In the genomic region with DNA sequence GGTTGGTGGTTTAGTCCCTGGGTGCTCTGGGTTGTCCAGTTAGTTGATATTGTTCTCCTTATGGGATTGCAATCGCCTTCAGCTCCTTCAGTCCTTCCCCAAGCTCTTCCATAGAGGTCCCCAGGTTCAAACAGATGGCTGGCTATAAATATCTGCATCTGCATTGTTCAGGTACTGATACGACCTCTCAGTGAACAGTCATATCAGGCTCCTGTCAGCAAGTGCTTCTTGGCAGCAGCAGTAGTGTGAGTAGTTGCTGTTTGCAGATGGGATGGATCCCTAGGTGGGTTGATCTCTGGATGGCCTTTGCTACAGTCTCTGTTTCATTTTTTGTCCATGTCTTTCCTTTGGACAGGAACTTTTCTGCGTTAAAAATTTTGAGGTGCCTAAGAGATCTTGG, we compare ENCODE assay signal across 24 mouse cellular contexts.
DNase-seq lines count a peak whose midpoint lies in the region; ATAC-seq and TF ChIP-seq lines count a peak whose summit lies in the region.
"Had no signal": no experiment of that assay in that cellular context is flagged by ENCODE, and none has a peak within 500 bp of the region (broad histone marks: within the 10 kb centered on the region; RNA-seq: fewer than 3 reads in every experiment).

No protein-coding gene starts in this region.

- no peak overlapping the region for H3K4me3 ChIP-seq in heart, embryonic 11.5 days (ENCODE audit: low read depth, low read length)
- no peak overlapping the region for H3K4me3 ChIP-seq in heart, embryonic 14.5 days (ENCODE audit: control insufficient read depth in 1 of 2, insufficient read depth in 1 of 2, low read depth in 1 of 2, low read length in 2 of 2)
- no peak overlapping the region for H3K4me3 ChIP-seq in MEL (ENCODE audit: control insufficient read depth in 1 of 2, insufficient read depth in 1 of 2, low read depth in 2 of 2, low read length in 2 of 2)
- H3K4me3 ChIP-seq: forebrain, embryonic 10.5 days; forebrain, embryonic 13.5 days had no signal

- no peak overlapping the region for H3K27ac ChIP-seq in heart, embryonic 11.5 days (ENCODE audit: low read depth, low read length)
- no peak overlapping the region; a peak in 1 of 4 replicates for H3K27ac ChIP-seq in heart, embryonic 14.5 days (replicated peaks in 1 of 2; ENCODE audit: control insufficient read depth in 1 of 2, insufficient read depth in 1 of 2, low read depth in 2 of 2, low read length in 2 of 2)
- no peak overlapping the region for H3K27ac ChIP-seq in MEL (ENCODE audit: control insufficient read depth, low read depth, low read length)
- H3K27ac ChIP-seq: forebrain, embryonic 10.5 days; forebrain, embryonic 13.5 days; hindbrain, embryonic 14.5 days; hindbrain, postnatal 0 days had no signal

- intact Hi-C loops in heart, postnatal 10 days (cut with DNase I): no loop called here

- no peaks in the 10 kb centered on the region for H3K36me3 ChIP-seq in heart, embryonic 11.5 days (ENCODE audit: control insufficient read depth, insufficient read depth, low read length)
- H3K36me3 ChIP-seq in heart, embryonic 14.5 days (ENCODE audit: control insufficient read depth, insufficient read depth, low read length): no peaks in the 10 kb centered on the region
- no peaks in the 10 kb centered on the region for H3K36me3 ChIP-seq in MEL (ENCODE audit: control insufficient read depth in 1 of 2, insufficient read depth in 2 of 2, low read length in 2 of 2)
- H3K36me3 ChIP-seq: forebrain, embryonic 10.5 days had no signal

- ATAC-seq in heart, embryonic 11.5 days (replicated peaks; ENCODE audit: insufficient number of reproducible peaks, low FRiP score, low TSS enrichment): peak; percentile 67
- ATAC-seq in heart, embryonic 14.5 days (ENCODE audit: insufficient number of reproducible peaks, insufficient read depth, low FRiP score, low read depth): peak; percentile 73; the same call in 1 of the 2 replicates
- ATAC-seq in CD4-positive, CD25-positive, alpha-beta regulatory T cell, adult 4 months: no peak
- ATAC-seq: activated CD4-positive, CD25-positive, alpha-beta regulatory T cell, adult 4 months; forebrain, embryonic 13.5 days; forebrain, embryonic 16.5 days; hindbrain, postnatal 0 days; inflammation-experienced regulatory T-cells, adult 6 months; intestine, embryonic 16.5 days had no signal

- no peaks in the 10 kb centered on the region for H3K79me2 ChIP-seq in MEL (ENCODE audit: control insufficient read depth, insufficient read depth, low read length, poor library complexity)

- WGBS in heart, embryonic 11.5 days (ENCODE audit: insufficient replicate concordance): 41% methylated on average over 3 of the region's 3 CpGs
- 28% methylated on average over 3 of the region's 3 CpGs for WGBS in heart, embryonic 14.5 days

- TF ChIP-seq CTCF in MEL (IDR thresholded peaks at IDR 0.05 in 2 of 3, conservative IDR thresholded peaks at IDR 0.05 in 1 of 3; ENCODE audit: control insufficient read depth in 1 of 3, insufficient read depth in 1 of 3, low read depth in 2 of 3, low read length in 3 of 3, poor library complexity in 1 of 3, severe bottlenecking in 1 of 3): no peak

- TF ChIP-seq RAD21 in MEL (IDR thresholded peaks at IDR 0.05; ENCODE audit: low read depth, low read length): no peak

- 0 out of 4 replicates have a peak, but pooled peaks of 1 of the 2 experiments have one; percentile 17 for TF ChIP-seq EP300 in MEL (IDR thresholded peaks at IDR 0.05; ENCODE audit: low read depth in 1 of 2, low read length in 2 of 2)

- no peak overlapping the region for H3K9ac ChIP-seq in heart, embryonic 11.5 days (ENCODE audit: low read depth, low read length)
- no peak overlapping the region for H3K9ac ChIP-seq in heart, embryonic 14.5 days (ENCODE audit: low read length)
- H3K9ac ChIP-seq in MEL (ENCODE audit: control insufficient read depth, low read depth, low read length, poor library complexity, severe bottlenecking): no peak overlapping the region
- H3K9ac ChIP-seq: forebrain, embryonic 13.5 days; hindbrain, embryonic 14.5 days had no signal

- H3K9me3 ChIP-seq in heart, embryonic 11.5 days (replicated peaks; ENCODE audit: control insufficient read depth, low read length): no peaks in the 10 kb centered on the region
- H3K9me3 ChIP-seq in heart, embryonic 14.5 days (ENCODE audit: control insufficient read depth, low read length): no peaks in the 10 kb centered on the region
- H3K9me3 ChIP-seq in MEL (replicated peaks; ENCODE audit: insufficient read depth, low read length): no peaks in the 10 kb centered on the region
- H3K9me3 ChIP-seq: forebrain, embryonic 10.5 days; forebrain, embryonic 13.5 days had no signal

- no peaks in the 10 kb centered on the region for H3K27me3 ChIP-seq in heart, embryonic 11.5 days (ENCODE audit: control insufficient read depth, insufficient read depth, low read length)
- H3K27me3 ChIP-seq in heart, embryonic 14.5 days (ENCODE audit: control insufficient read depth, insufficient read depth, low read length): no peaks in the 10 kb centered on the region
- H3K27me3 ChIP-seq in MEL (ENCODE audit: control insufficient read depth in 1 of 2, insufficient read depth in 2 of 2, low read length in 2 of 2): no peaks in the 10 kb centered on the region
- H3K27me3 ChIP-seq: forebrain, embryonic 13.5 days had no signal

- H3K4me2 ChIP-seq in heart, embryonic 11.5 days: no peak overlapping the region
- no peak overlapping the region for H3K4me2 ChIP-seq in heart, embryonic 14.5 days (ENCODE audit: low read length)
- H3K4me2 ChIP-seq: forebrain, embryonic 13.5 days; hindbrain, embryonic 14.5 days had no signal

- DNase-seq in heart, adult 18-20 months: no peak
- DNase-seq in heart, adult 9 months (ENCODE audit: low spot score in 2 of 2): no peak
- DNase-seq in MEL (ENCODE audit: low read depth, low spot score): no peak
- DNase-seq in heart, postnatal 10 days: peak; percentile 13 to 45
- DNase-seq: adrenal gland, adult 8-10 months; adrenal gland, postnatal 25 days; B cell, adult 2 months; cerebellum, adult 11-12 months; cerebellum, adult 9-10 months; cerebellum, postnatal 14 days; gastrocnemius, postnatal 10 days; kidney, adult 18-20 months; kidney, adult 9 months had no signal

- TF ChIP-seq POLR2A in MEL (IDR thresholded peaks at IDR 0.05; ENCODE audit: control insufficient read depth in 1 of 2, insufficient read depth in 1 of 2, low read depth in 1 of 2, low read length in 2 of 2, poor library complexity in 1 of 2): no peak

- no peaks in the 10 kb centered on the region for H3K4me1 ChIP-seq in heart, embryonic 11.5 days (ENCODE audit: control insufficient read depth, insufficient read depth, low read length)
- H3K4me1 ChIP-seq in heart, embryonic 14.5 days (ENCODE audit: control insufficient read depth in 2 of 2, insufficient read depth in 2 of 2, low read length in 2 of 2): peaks cover 0 to 4% of the 10 kb centered on the region in 2 experiments; a peak in 1 of 4 replicates
- H3K4me1 ChIP-seq in MEL (ENCODE audit: control insufficient read depth in 1 of 2, insufficient read depth in 2 of 2, low read length in 2 of 2): no peaks in the 10 kb centered on the region
- H3K4me1 ChIP-seq: forebrain, embryonic 10.5 days; forebrain, embryonic 13.5 days had no signal

TF ChIP-seq in MEL, 35 proteins besides CTCF, POLR2A, EP300 and RAD21:
- TF ChIP-seq ETS1 (IDR thresholded peaks at IDR 0.05; ENCODE audit: low read depth, low read length): no peak
- peak; percentile 44; the same call in 1 of the 2 replicates for TF ChIP-seq TCF12 (IDR thresholded peaks at IDR 0.05; ENCODE audit: low read depth, low read length)
- TF ChIP-seq ZMIZ1 (IDR thresholded peaks at IDR 0.05; ENCODE audit: low read depth, low read length): no peak

Comparison
In these comparisons a context has a peak if more than half of its experiments do, and no peak if none do; other contexts are left out.
1. DNase-seq: peak in heart, postnatal 10 days (2 of 2); none in heart, adult 18-20 months (0 of 2), heart, adult 9 months (0 of 2) and MEL (single experiment).